Mouse (Mus musculus): ENCODE data around the gene Tmem156. TPM values are rescaled to one million over a fixed set of nuclear protein-coding genes. Genes with fewer than 3 reads are reported as not detected.
A peak's percentile ranks its signal among the peaks of the same experiment; 100 is the strongest.

Gene Tmem156
- polyA plus RNA-seq, 1 experiment from 2014 or later, result 1.2 TPM

GRCm38 (mm10) chr5:65040463-65040862 lies 51.5 kb downstream of the Tmem156 start:
- Histone ChIP-seq H3K36me3 (no peaks in the 10 kb centered on the region), H3K9ac (no peak overlapping the region), H3K4me2 (replicated peaks) (no peak overlapping the region), H3K4me1 (replicated peaks) (no peaks in the 10 kb centered on the region), H3K27me3 (replicated peaks) (no peaks in the 10 kb centered on the region), H3K4me3 (replicated peaks) (no peak overlapping the region), H3K9me3 (no peaks in the 10 kb centered on the region), H3K27ac (no peak overlapping the region)
- no peak for ATAC-seq
- WGBS, result 71% methylated on average over 5 of the region's 5 CpGs

- 66% methylated on average over 11 of the region's 11 CpGs for WGBS
- H3K9ac ChIP-seq, result no peak overlapping the region
Observed at GRCm38 (mm10) chr5:65038811-65039571, 52.9 kb downstream of the Tmem156 start.

GRCm38 (mm10) chr5:65038305-65038704 lies 53.6 kb downstream of the Tmem156 start:
- H3K36me3 ChIP-seq, result peaks cover 12% of the 10 kb centered on the region; the same call in 1 of the 2 replicates
- no peak overlapping the region for H3K9ac ChIP-seq
- no peak overlapping the region for H3K4me3 ChIP-seq (replicated peaks)
- no peaks in the 10 kb centered on the region for H3K4me1 ChIP-seq (replicated peaks)
- no peak overlapping the region for H3K27ac ChIP-seq
- no peak overlapping the region for H3K4me2 ChIP-seq (replicated peaks)
- no peaks in the 10 kb centered on the region for H3K27me3 ChIP-seq (replicated peaks)
- 74% methylated on average over 9 of the region's 9 CpGs for WGBS
- no peaks in the 10 kb centered on the region for H3K9me3 ChIP-seq
- no peak for ATAC-seq

More at GRCm38 (mm10) chr5:65038811-65039571, 52.9 kb downstream of the Tmem156 start:
- Histone ChIP-seq H3K36me3 (peaks cover 6% of the 10 kb centered on the region; the same call in 1 of the 2 replicates), H3K27me3 (replicated peaks) (no peaks in the 10 kb centered on the region), H3K4me2 (replicated peaks) (no peak overlapping the region), H3K4me3 (replicated peaks) (no peak overlapping the region), H3K9me3 (no peaks in the 10 kb centered on the region), H3K27ac (0 out of 2 replicates have a peak overlapping the region, but pooled peaks have one; percentile 40), H3K4me1 (replicated peaks) (no peaks in the 10 kb centered on the region)
- no peak for ATAC-seq

GRCm38 (mm10) chr5:65036597-65036996 lies 55.3 kb downstream of the Tmem156 start:
- H3K4me3 ChIP-seq (replicated peaks), result no peak overlapping the region
- no peaks in the 10 kb centered on the region for H3K4me1 ChIP-seq (replicated peaks)
- H3K9ac ChIP-seq, result no peak overlapping the region
- H3K36me3 ChIP-seq, result peaks cover 12% of the 10 kb centered on the region; the same call in 1 of the 2 replicates
- H3K27ac ChIP-seq, result no peak overlapping the region
- H3K4me2 ChIP-seq (replicated peaks), result no peak overlapping the region
- no peaks in the 10 kb centered on the region for H3K9me3 ChIP-seq
- 78% methylated on average over 13 of the region's 13 CpGs for WGBS
- no peaks in the 10 kb centered on the region for H3K27me3 ChIP-seq (replicated peaks)
- ATAC-seq, result no peak

GRCm38 (mm10) chr5:65028019-65028418 lies 63.9 kb downstream of the Tmem156 start:
- no peak overlapping the region for H3K27ac ChIP-seq
- no peak for ATAC-seq
- no peaks in the 10 kb centered on the region for H3K9me3 ChIP-seq
- H3K27me3 ChIP-seq (replicated peaks), result no peaks in the 10 kb centered on the region
- WGBS, result 50% methylated on average over 9 of the region's 9 CpGs
- no peak overlapping the region for H3K4me2 ChIP-seq (replicated peaks)
- no peak overlapping the region for H3K9ac ChIP-seq
- H3K4me3 ChIP-seq (replicated peaks), result no peak overlapping the region
- no peaks in the 10 kb centered on the region for H3K36me3 ChIP-seq
- no peaks in the 10 kb centered on the region for H3K4me1 ChIP-seq (replicated peaks)

GRCm38 (mm10) chr5:65026776-65027175 lies 65.2 kb downstream of the Tmem156 start:
- H3K4me1 ChIP-seq (replicated peaks), result no peaks in the 10 kb centered on the region
- H3K9me3 ChIP-seq, result no peaks in the 10 kb centered on the region
- no peak overlapping the region for H3K9ac ChIP-seq
- H3K4me3 ChIP-seq (replicated peaks), result no peak overlapping the region
- H3K27me3 ChIP-seq (replicated peaks), result no peaks in the 10 kb centered on the region
- H3K27ac ChIP-seq, result no peak overlapping the region
- WGBS, result 71% methylated on average over 9 of the region's 9 CpGs
- no peak for ATAC-seq
- peaks cover 4% of the 10 kb centered on the region; the same call in 1 of the 2 replicates for H3K36me3 ChIP-seq
- H3K4me2 ChIP-seq (replicated peaks), result no peak overlapping the region

GRCm38 (mm10) chr5:65025916-65026315 lies 66.0 kb downstream of the Tmem156 start:
- no peaks in the 10 kb centered on the region for H3K27me3 ChIP-seq (replicated peaks)
- no peak overlapping the region for H3K9ac ChIP-seq
- no peak overlapping the region for H3K4me2 ChIP-seq (replicated peaks)
- ATAC-seq, result no peak
- H3K4me3 ChIP-seq (replicated peaks), result no peak overlapping the region
- WGBS, result 40% methylated on average over 6 of the region's 6 CpGs
- peaks cover 7% of the 10 kb centered on the region; the same call in 1 of the 2 replicates for H3K36me3 ChIP-seq
- H3K27ac ChIP-seq, result no peak overlapping the region
- no peaks in the 10 kb centered on the region for H3K9me3 ChIP-seq
- no peaks in the 10 kb centered on the region for H3K4me1 ChIP-seq (replicated peaks)

GRCm38 (mm10) chr5:65024641-65025040 lies 67.3 kb downstream of the Tmem156 start:
- 87% methylated on average over 2 of the region's 2 CpGs for WGBS
- ATAC-seq, result no peak
- H3K36me3 ChIP-seq, result peaks cover 9% of the 10 kb centered on the region; the same call in 1 of the 2 replicates

GRCm38 (mm10) chr5:65022006-65022405 lies 69.9 kb downstream of the Tmem156 start:
- Histone ChIP-seq H3K27ac (no peak overlapping the region), H3K4me1 (replicated peaks) (no peaks in the 10 kb centered on the region), H3K4me3 (replicated peaks) (no peak overlapping the region), H3K36me3 (peaks cover 9% of the 10 kb centered on the region; the same call in 1 of the 2 replicates), H3K9ac (no peak overlapping the region), H3K4me2 (replicated peaks) (no peak overlapping the region), H3K9me3 (no peaks in the 10 kb centered on the region), H3K27me3 (replicated peaks) (no peaks in the 10 kb centered on the region)
- WGBS, result 93% methylated on average over 4 of the region's 4 CpGs
- ATAC-seq, result no peak

More at GRCm38 (mm10) chr5:65024641-65025040, 67.3 kb downstream of the Tmem156 start:
- H3K4me3 ChIP-seq (replicated peaks), result no peak overlapping the region
- no peaks in the 10 kb centered on the region for H3K27me3 ChIP-seq (replicated peaks)
- no peak overlapping the region for H3K9ac ChIP-seq
- H3K9me3 ChIP-seq, result no peaks in the 10 kb centered on the region
- no peak overlapping the region for H3K27ac ChIP-seq
- no peak overlapping the region for H3K4me2 ChIP-seq (replicated peaks)
- no peaks in the 10 kb centered on the region for H3K4me1 ChIP-seq (replicated peaks)

- WGBS, result 68% methylated on average over 7 of the region's 7 CpGs
- H3K36me3 ChIP-seq, result peaks cover 9% of the 10 kb centered on the region; the same call in 1 of the 2 replicates
- no peaks in the 10 kb centered on the region for H3K27me3 ChIP-seq (replicated peaks)
- no peaks in the 10 kb centered on the region for H3K9me3 ChIP-seq
- no peak for ATAC-seq
- H3K9ac ChIP-seq, result no peak overlapping the region
- H3K27ac ChIP-seq, result no peak overlapping the region
- no peak overlapping the region for H3K4me2 ChIP-seq (replicated peaks)
- no peak overlapping the region for H3K4me3 ChIP-seq (replicated peaks)
- H3K4me1 ChIP-seq (replicated peaks), result no peaks in the 10 kb centered on the region
Observed at GRCm38 (mm10) chr5:65019823-65020222, 72.1 kb downstream of the Tmem156 start.

GRCm38 (mm10) chr5:65019109-65019508 lies 72.8 kb downstream of the Tmem156 start:
- Histone ChIP-seq H3K27ac (no peak overlapping the region), H3K4me1 (replicated peaks) (no peaks in the 10 kb centered on the region), H3K9ac (no peak overlapping the region), H3K27me3 (replicated peaks) (no peaks in the 10 kb centered on the region), H3K4me3 (replicated peaks) (no peak overlapping the region), H3K9me3 (no peaks in the 10 kb centered on the region), H3K36me3 (peaks cover 9% of the 10 kb centered on the region; the same call in 1 of the 2 replicates), H3K4me2 (replicated peaks) (no peak overlapping the region)
- ATAC-seq, result no peak
- 79% methylated on average over 8 of the region's 8 CpGs for WGBS

- WGBS, result 94% methylated on average over 3 of the region's 3 CpGs
- no peak for ATAC-seq
- no peaks in the 10 kb centered on the region for H3K9me3 ChIP-seq
- H3K27ac ChIP-seq, result no peak overlapping the region
- H3K4me1 ChIP-seq (replicated peaks), result no peaks in the 10 kb centered on the region
- H3K27me3 ChIP-seq (replicated peaks), result no peaks in the 10 kb centered on the region
- no peak overlapping the region for H3K4me3 ChIP-seq (replicated peaks)
- no peak overlapping the region for H3K9ac ChIP-seq
- peaks cover 7% of the 10 kb centered on the region; the same call in 1 of the 2 replicates for H3K36me3 ChIP-seq
- no peak overlapping the region for H3K4me2 ChIP-seq (replicated peaks)
Observed at GRCm38 (mm10) chr5:65015508-65015907, 76.4 kb downstream of the Tmem156 start.

Data from intestine, embryonic 15.5 days (tissue).